ENCODE assay signal across 8 mouse cellular contexts in genomic region chr2:132282453-132283174, GRCm38 (mm10). TPM values are rescaled to one million over a fixed set of nuclear protein-coding genes. Genes with fewer than 3 reads are reported as not detected.
A peak's percentile ranks its signal among the peaks of the same experiment; 100 is the strongest.
DNase-seq lines count a peak whose midpoint lies in the region; ATAC-seq lines count a peak whose summit lies in the region.

No protein-coding gene starts in this region.

- no peak overlapping the region for H3K4me2 ChIP-seq in neural tube, embryonic 11.5 days (ENCODE audit: low read depth)
- no peak overlapping the region for H3K4me2 ChIP-seq in forebrain, embryonic 16.5 days (ENCODE audit: low read length)
- H3K4me2 ChIP-seq in limb, embryonic 13.5 days (replicated peaks), result peak overlapping the region; percentile 16; the same call in 1 of the 2 replicates
- peak overlapping the region; percentile 26; the same call in 1 of the 2 replicates for H3K4me2 ChIP-seq in stomach, embryonic 16.5 days (ENCODE audit: low read depth, low read length)

- H3K27me3 ChIP-seq in neural tube, embryonic 11.5 days (ENCODE audit: control insufficient read depth, insufficient read depth, low read length), result no peaks in the 10 kb centered on the region
- H3K27me3 ChIP-seq in forebrain, embryonic 16.5 days (replicated peaks; ENCODE audit: control insufficient read depth, insufficient read depth, low read length), result no peaks in the 10 kb centered on the region
- H3K27me3 ChIP-seq in limb, embryonic 13.5 days, result no peaks in the 10 kb centered on the region
- H3K27me3 ChIP-seq in stomach, embryonic 16.5 days (ENCODE audit: control insufficient read depth, insufficient read depth, low read length), result no peaks in the 10 kb centered on the region

- intact Hi-C loops in left cerebral cortex, postnatal 10 days (cut with DNase I), result no loop called here

- no peak overlapping the region for H3K4me3 ChIP-seq in neural tube, embryonic 11.5 days (ENCODE audit: low read depth, low read length)
- H3K4me3 ChIP-seq in forebrain, embryonic 16.5 days (replicated peaks; ENCODE audit: low read length), result no peak overlapping the region
- H3K4me3 ChIP-seq in limb, embryonic 13.5 days, result no peak overlapping the region
- no peak overlapping the region for H3K4me3 ChIP-seq in stomach, embryonic 16.5 days (replicated peaks; ENCODE audit: low read length)

- no peak overlapping the region for H3K9ac ChIP-seq in neural tube, embryonic 11.5 days (ENCODE audit: low read length)
- no peak overlapping the region for H3K9ac ChIP-seq in forebrain, embryonic 16.5 days (replicated peaks; ENCODE audit: low read depth, low read length)
- H3K9ac ChIP-seq in limb, embryonic 13.5 days, result peak overlapping the region; percentile 54; the same call in 1 of the 2 replicates
- peak overlapping the region; percentile 4; the same call in 1 of the 2 replicates for H3K9ac ChIP-seq in stomach, embryonic 16.5 days (ENCODE audit: low read length)

- WGBS in neural tube, embryonic 11.5 days, result 40% methylated on average over 12 of the region's 12 CpGs
- 4% methylated on average over 12 of the region's 12 CpGs for WGBS in forebrain, embryonic 16.5 days
- 34% methylated on average over 12 of the region's 12 CpGs for WGBS in limb, embryonic 13.5 days
- WGBS in stomach, embryonic 16.5 days, result 29% methylated on average over 12 of the region's 12 CpGs

- H3K9me3 ChIP-seq in neural tube, embryonic 11.5 days (ENCODE audit: control insufficient read depth, low read length), result no peaks in the 10 kb centered on the region
- no peaks in the 10 kb centered on the region for H3K9me3 ChIP-seq in forebrain, embryonic 16.5 days (ENCODE audit: control insufficient read depth, low read length)
- no peaks in the 10 kb centered on the region for H3K9me3 ChIP-seq in limb, embryonic 13.5 days
- no peaks in the 10 kb centered on the region for H3K9me3 ChIP-seq in stomach, embryonic 16.5 days (replicated peaks; ENCODE audit: control insufficient read depth, low read length)

- DNase-seq in neural tube, embryonic 11.5 days (ENCODE audit: low spot score), result no peak
- DNase-seq in neural tube, embryonic 10.5 days (ENCODE audit: extremely low spot score, low spot score), result no peak
- DNase-seq in gastrocnemius, adult 18-20 months (ENCODE audit: low spot score), result no peak
- no peak for DNase-seq in left cerebral cortex, postnatal 10 days (ENCODE audit: extremely low spot score in 1 of 2, low spot score in 2 of 2)
- DNase-seq in spleen, postnatal 10 days (ENCODE audit: low spot score in 2 of 2), result no peak

- peaks cover 15% of the 10 kb centered on the region; the same call in 1 of the 2 replicates for H3K4me1 ChIP-seq in neural tube, embryonic 11.5 days (ENCODE audit: control insufficient read depth, insufficient read depth, low read length)
- peaks cover 23% of the 10 kb centered on the region for H3K4me1 ChIP-seq in forebrain, embryonic 16.5 days (replicated peaks; ENCODE audit: control insufficient read depth, insufficient read depth, low read length)
- H3K4me1 ChIP-seq in limb, embryonic 13.5 days, result peaks cover 33% of the 10 kb centered on the region
- peaks cover 38% of the 10 kb centered on the region for H3K4me1 ChIP-seq in stomach, embryonic 16.5 days (ENCODE audit: control insufficient read depth, insufficient read depth, low read length)

- peak; percentile 33 for ATAC-seq in neural tube, embryonic 11.5 days (ENCODE audit: insufficient read depth, low FRiP score, low TSS enrichment)
- ATAC-seq in forebrain, embryonic 16.5 days, result peak; percentile 66
- ATAC-seq in limb, embryonic 13.5 days (ENCODE audit: low FRiP score, low read depth), result peak; percentile 32; the same call in 1 of the 2 replicates
- peak; percentile 28; the same call in 1 of the 2 replicates for ATAC-seq in stomach, embryonic 16.5 days (ENCODE audit: insufficient read depth, low FRiP score)

- no peak overlapping the region for H3K27ac ChIP-seq in neural tube, embryonic 11.5 days (ENCODE audit: low read depth, low read length)
- peak overlapping the region; percentile 37; the same call in 1 of the 2 replicates for H3K27ac ChIP-seq in forebrain, embryonic 16.5 days (ENCODE audit: low read length)
- peak overlapping the region; percentile 73 for H3K27ac ChIP-seq in limb, embryonic 13.5 days
- H3K27ac ChIP-seq in stomach, embryonic 16.5 days (ENCODE audit: low read length), result peak overlapping the region; percentile 89

- H3K36me3 ChIP-seq in neural tube, embryonic 11.5 days (ENCODE audit: control insufficient read depth, insufficient read depth, low read length), result no peaks in the 10 kb centered on the region
- no peaks in the 10 kb centered on the region for H3K36me3 ChIP-seq in forebrain, embryonic 16.5 days (ENCODE audit: control insufficient read depth, insufficient read depth)
- peaks cover 12% of the 10 kb centered on the region for H3K36me3 ChIP-seq in limb, embryonic 13.5 days
- no peaks in the 10 kb centered on the region for H3K36me3 ChIP-seq in stomach, embryonic 16.5 days (ENCODE audit: control insufficient read depth, insufficient read depth, low read length)

RNA-seq across cellular contexts. Expression of gene Cds2, which starts 19.7 kb away (rescaled TPM):
- polyA plus RNA-seq in neural tube, embryonic 11.5 days (2014; fragmentation: Nextera tagmentation; extraction: Ambion mirVana), result 35.8 and 37.6 TPM in 2 replicates
- polyA plus RNA-seq in forebrain, embryonic 16.5 days (2015; fragmentation: Nextera tagmentation; extraction: Ambion mirVana), result 23.0 and 27.9 TPM in 2 replicates
- polyA plus RNA-seq in limb, embryonic 13.5 days (2015; fragmentation: Nextera tagmentation; extraction: Ambion mirVana), result 24.1 and 25.4 TPM in 2 replicates
- polyA plus RNA-seq in stomach, embryonic 16.5 days (2015; fragmentation: Nextera tagmentation; extraction: Ambion mirVana), result 19.7 and 20.3 TPM in 2 replicates
- 10 to 100 TPM; 14.6 to 20.6 TPM for total RNA-seq in gastrocnemius, adult 18-20 months (2021)
- 100 to 1,000 TPM; 182 to 191 TPM for total RNA-seq in left cerebral cortex, postnatal 10 days (2021)

RNA-seq across cellular contexts. Expression of gene Pcna, which starts 29.5 kb away (rescaled TPM):
- polyA plus RNA-seq in neural tube, embryonic 11.5 days (2014; fragmentation: Nextera tagmentation; extraction: Ambion mirVana), result 314 and 334 TPM in 2 replicates
- 164 and 192 TPM in 2 replicates for polyA plus RNA-seq in forebrain, embryonic 16.5 days (2015; fragmentation: Nextera tagmentation; extraction: Ambion mirVana)
- polyA plus RNA-seq in limb, embryonic 13.5 days (2015; fragmentation: Nextera tagmentation; extraction: Ambion mirVana), result 252 and 263 TPM in 2 replicates
- polyA plus RNA-seq in stomach, embryonic 16.5 days (2015; fragmentation: Nextera tagmentation; extraction: Ambion mirVana), result 197 and 208 TPM in 2 replicates
- 10 to 100 TPM; 18.1 to 19.8 TPM for total RNA-seq in gastrocnemius, adult 18-20 months (2021)
- 10 to 100 TPM; 57.1 to 61.2 TPM for total RNA-seq in left cerebral cortex, postnatal 10 days (2021)

RNA-seq across cellular contexts. Expression of gene Tmem230, which starts 35.0 kb away (rescaled TPM):
- 58.8 and 59.0 TPM in 2 replicates for polyA plus RNA-seq in neural tube, embryonic 11.5 days (2014; fragmentation: Nextera tagmentation; extraction: Ambion mirVana)
- 43.4 and 49.9 TPM in 2 replicates for polyA plus RNA-seq in forebrain, embryonic 16.5 days (2015; fragmentation: Nextera tagmentation; extraction: Ambion mirVana)
- polyA plus RNA-seq in limb, embryonic 13.5 days (2015; fragmentation: Nextera tagmentation; extraction: Ambion mirVana), result 57.9 and 59.5 TPM in 2 replicates
- 38.2 and 40.6 TPM in 2 replicates for polyA plus RNA-seq in stomach, embryonic 16.5 days (2015; fragmentation: Nextera tagmentation; extraction: Ambion mirVana)
- total RNA-seq in gastrocnemius, adult 18-20 months (2021), result 10 to 100 TPM; 27.2 to 28.8 TPM
- 10 to 100 TPM; 27.0 to 30.2 TPM for total RNA-seq in left cerebral cortex, postnatal 10 days (2021)

Comparison
In these comparisons a context has a peak if more than half of its experiments do, and no peak if none do; other contexts are left out.
1. H3K4me2 ChIP-seq: peak in limb, embryonic 13.5 days (single experiment) and stomach, embryonic 16.5 days (single experiment); none in neural tube, embryonic 11.5 days (single experiment) and forebrain, embryonic 16.5 days (single experiment).
2. H3K9ac ChIP-seq: peak in limb, embryonic 13.5 days (single experiment) and stomach, embryonic 16.5 days (single experiment); none in neural tube, embryonic 11.5 days (single experiment) and forebrain, embryonic 16.5 days (single experiment).
3. Peak in every context shown above with its lines, with median percentiles within 50 percentile points of each other: ATAC-seq.